Mouse (Mus musculus): ENCODE data around the gene Ing5.

GRCm38 (mm10) chr1:93817823-93818532 is 14.2 kb downstream of the Ing5 start:
- no peak for TF ChIP-seq CTCF (IDR thresholded peaks at IDR 0.05; ENCODE audit: extremely low read depth, insufficient read length, insufficient replicate concordance, low read depth, low read length)
- no peak for TF ChIP-seq POLR2A (IDR thresholded peaks at IDR 0.05; ENCODE audit: low read depth, low read length)
